Mouse (Mus musculus) adrenal gland, adult 2 months (tissue): ENCODE results near the gene Dpp9. TPM values are rescaled to one million over a fixed set of nuclear protein-coding genes. Genes with fewer than 3 reads are reported as not detected.

Experiments
- DNase-seq: peaks from one replicate; pipeline ENCODE4 v3.0.0; 2021
- polyA plus RNA-seq: library from polyadenylated mRNA; depleted of rRNA; stranded (reverse); fragments of >200 nt; gene quantifications from 2 replicates; pipeline ENCODE4 v1.2.3, GENCODE M21; 2012
- total RNA-seq, 2 experiments: library from RNA; stranded (reverse); gene quantifications; 2 replicates each; pipeline ENCODE4 v1.2.3; 2021

The Dpp9 gene
- total and polyA plus RNA-seq, 3 experiments, result 37.5 to 65.3 (median 39.7) TPM

- DNase-seq, result no peak
These were observed 35.6 kb downstream of the Dpp9 start for GRCm38 (mm10) chr17:56182975-56183657.

- DNase-seq, result peak; percentile 64
These were observed 43.3 kb downstream of the Dpp9 start for GRCm38 (mm10) chr17:56175416-56175815.

- no peak for DNase-seq
These were observed 45.2 kb downstream of the Dpp9 start for GRCm38 (mm10) chr17:56173401-56174046.

GRCm38 (mm10) chr17:56171881-56172280 lies 46.8 kb downstream of the Dpp9 start:
- no peak for DNase-seq

- no peak for DNase-seq
These were observed 47.2 kb downstream of the Dpp9 start for GRCm38 (mm10) chr17:56171456-56171855.

- peak; percentile 47 for DNase-seq
These were observed 48.1 kb downstream of the Dpp9 start for GRCm38 (mm10) chr17:56170636-56171035.

- peak; percentile 54 for DNase-seq
These were observed 48.9 kb downstream of the Dpp9 start for GRCm38 (mm10) chr17:56169830-56170229.

GRCm38 (mm10) chr17:56165671-56166070 lies 53.0 kb downstream of the Dpp9 start:
- no peak for DNase-seq

GRCm38 (mm10) chr17:56164510-56164909 lies 54.2 kb downstream of the Dpp9 start:
- no peak for DNase-seq

- DNase-seq, result no peak
These were observed 55.1 kb downstream of the Dpp9 start for GRCm38 (mm10) chr17:56163523-56164102.

GRCm38 (mm10) chr17:56162231-56162774 lies 56.4 kb downstream of the Dpp9 start, which contains the start of gene Tnfaip8l1:
Gene Tnfaip8l1, plus strand, starts transcription at chr17:56162477.
- peak; percentile 98 for DNase-seq

- peak; percentile 62 for DNase-seq
These were observed 59.0 kb downstream of the Dpp9 start for GRCm38 (mm10) chr17:56159729-56160128.

- DNase-seq, result peak; percentile 88
These were observed 65.1 kb downstream of the Dpp9 start for GRCm38 (mm10) chr17:56153643-56154042.

GRCm38 (mm10) chr17:56149897-56150296 lies 68.8 kb downstream of the Dpp9 start:
- no peak for DNase-seq

GRCm38 (mm10) chr17:56148790-56149618 lies 69.7 kb downstream of the Dpp9 start:
- no peak for DNase-seq

GRCm38 (mm10) chr17:56148280-56148679 lies 70.4 kb downstream of the Dpp9 start:
- DNase-seq, result no peak

GRCm38 (mm10) chr17:56147420-56147819 lies 71.3 kb downstream of the Dpp9 start:
- no peak for DNase-seq

GRCm38 (mm10) chr17:56146131-56146530 lies 72.6 kb downstream of the Dpp9 start:
- DNase-seq, result no peak

- DNase-seq, result no peak
These were observed 74.2 kb downstream of the Dpp9 start for GRCm38 (mm10) chr17:56144546-56144945.

GRCm38 (mm10) chr17:56141702-56142605 lies 76.8 kb downstream of the Dpp9 start:
- peak; percentile 25 for DNase-seq
